Mouse (Mus musculus) gastrocnemius, postnatal 4 days (tissue): ENCODE data around the gene Rwdd3. TPM values are rescaled to one million over a fixed set of nuclear protein-coding genes. Genes with fewer than 3 reads are reported as not detected.

ENCODE experiments used
- DNase-seq, 2 experiments: peaks; one replicate each; pipeline ENCODE4 v3.0.0; 2021 to 2022; ENCODE audit warnings: low spot score in 2 of 2, mixed read lengths in 2 of 2
- total RNA-seq, 2 experiments: library from RNA; stranded (reverse); gene quantifications; 2 replicates each; pipeline ENCODE4 v1.2.3; 2021

Rwdd3 gene
- total RNA-seq, 2 experiments from 2014 or later, result 4.5 to 5.5 TPM

DNA sequence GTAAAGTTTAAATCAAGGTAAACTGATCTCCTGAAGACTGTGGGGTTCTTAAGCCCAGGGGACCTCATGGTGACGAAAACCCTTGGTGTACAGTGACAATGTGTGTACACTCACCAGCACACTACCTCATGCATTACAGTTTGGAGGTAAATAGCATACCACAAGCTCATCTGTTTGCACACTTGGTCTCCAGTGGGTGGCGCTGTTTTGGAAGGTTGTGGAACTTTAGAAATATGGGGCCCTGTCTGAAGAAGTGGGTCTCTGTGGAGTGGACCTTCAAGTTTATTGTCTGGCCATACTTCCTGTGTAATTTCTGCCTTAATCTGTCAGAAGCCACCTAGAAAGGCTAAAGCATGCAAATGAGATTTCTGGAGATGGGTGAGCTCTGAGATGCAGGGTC lies 9.8 kb downstream of the Rwdd3 start:
- DNase-seq, result no peak

DNA sequence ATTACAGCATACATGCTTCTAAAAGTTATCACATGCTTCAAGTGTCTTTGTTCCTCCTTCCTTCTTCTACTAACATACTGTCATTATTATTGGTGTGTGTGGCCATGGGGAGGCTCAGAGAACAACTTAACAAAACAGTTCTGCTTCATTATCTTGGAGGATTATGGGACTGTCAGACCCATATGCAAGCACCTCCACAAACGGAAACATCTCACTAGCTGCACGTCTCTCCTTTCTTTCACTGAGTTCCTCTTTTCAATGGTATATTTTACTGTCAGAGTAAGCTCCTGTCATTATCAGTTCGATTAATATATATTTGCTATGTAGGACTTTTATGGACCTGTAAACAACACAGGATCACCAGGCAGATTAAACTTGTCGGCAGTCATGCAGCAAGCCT lies 11.1 kb downstream of the Rwdd3 start:
- DNase-seq, result no peak

DNA sequence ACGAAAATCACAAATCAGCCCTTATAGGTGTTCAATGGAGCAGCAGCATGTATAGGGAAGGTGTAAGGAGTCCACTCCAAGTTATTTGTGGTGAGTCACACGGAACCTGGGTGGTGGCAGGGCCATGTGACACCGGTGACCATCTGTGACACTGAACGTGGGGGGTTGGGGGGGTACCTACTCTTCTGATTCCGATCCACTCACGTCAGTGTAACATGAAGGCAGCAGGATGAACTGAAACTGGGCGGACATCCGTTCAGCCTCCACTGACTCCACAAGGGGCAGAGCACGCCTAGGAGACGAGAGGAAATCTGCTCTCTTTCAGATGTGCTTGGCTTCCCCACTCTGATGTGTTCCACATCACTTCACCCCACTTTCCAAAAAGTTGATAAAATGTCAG lies 11.9 kb downstream of the Rwdd3 start:
- no peak for DNase-seq

DNA sequence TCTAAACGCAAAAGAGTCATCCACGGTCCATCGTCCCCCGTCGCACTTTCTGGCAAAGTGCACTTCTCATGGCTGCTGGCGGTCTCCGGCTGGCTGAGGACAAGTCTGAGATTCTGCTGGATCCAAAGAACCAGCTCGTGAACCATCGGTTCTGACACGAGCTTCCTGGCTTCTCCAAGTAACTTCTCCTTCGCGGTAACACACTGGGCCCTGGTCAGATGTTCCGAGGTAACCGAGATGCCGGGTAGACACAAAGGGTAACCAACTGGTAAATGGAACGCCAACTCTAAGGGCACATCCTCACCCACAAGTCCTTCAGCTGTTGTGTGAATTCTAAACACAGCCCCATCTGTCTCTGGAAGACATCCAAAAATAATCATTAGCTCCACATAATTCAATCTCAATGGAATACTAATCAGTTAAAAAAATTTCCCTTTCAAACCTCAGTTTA lies 12.6 kb downstream of the Rwdd3 start:
- DNase-seq, result no peak

DNA sequence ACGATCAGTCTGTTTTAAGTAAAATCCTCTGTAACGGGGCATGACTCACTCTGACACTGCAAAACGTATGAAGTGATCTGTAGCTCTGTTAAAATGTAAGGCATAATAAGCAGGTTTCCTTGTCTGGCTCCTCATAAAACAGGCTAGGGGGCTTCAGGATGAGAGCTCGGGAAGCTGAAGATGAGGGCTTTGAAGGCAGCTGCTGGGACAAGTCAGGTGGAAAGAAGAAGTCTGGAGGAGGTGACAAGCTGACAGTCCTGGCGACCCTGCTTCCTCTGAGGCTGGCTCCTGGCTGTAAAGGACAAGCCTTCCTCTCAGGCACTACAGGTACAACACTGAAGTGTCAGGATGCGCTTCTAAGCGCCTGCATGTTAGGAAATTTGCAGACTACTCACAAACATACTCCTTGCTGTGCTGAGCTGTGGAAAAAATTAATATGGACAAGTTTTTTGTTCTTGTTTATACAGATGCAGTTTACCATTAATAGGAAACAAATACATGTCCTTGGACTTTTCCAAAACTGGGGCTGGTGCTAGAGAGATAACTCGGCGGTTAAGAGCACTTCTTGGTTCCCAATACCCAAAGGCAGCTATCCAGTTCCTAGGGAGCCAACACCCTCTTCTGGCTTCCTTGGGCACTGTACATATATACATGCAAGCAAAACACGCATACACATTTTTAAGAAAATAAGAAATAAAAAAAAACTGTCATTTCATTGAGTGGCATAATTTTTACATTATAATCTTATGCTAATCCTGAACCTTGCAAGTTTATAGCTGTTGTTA lies 13.8 kb downstream of the Rwdd3 start:
- no peak for DNase-seq

DNA sequence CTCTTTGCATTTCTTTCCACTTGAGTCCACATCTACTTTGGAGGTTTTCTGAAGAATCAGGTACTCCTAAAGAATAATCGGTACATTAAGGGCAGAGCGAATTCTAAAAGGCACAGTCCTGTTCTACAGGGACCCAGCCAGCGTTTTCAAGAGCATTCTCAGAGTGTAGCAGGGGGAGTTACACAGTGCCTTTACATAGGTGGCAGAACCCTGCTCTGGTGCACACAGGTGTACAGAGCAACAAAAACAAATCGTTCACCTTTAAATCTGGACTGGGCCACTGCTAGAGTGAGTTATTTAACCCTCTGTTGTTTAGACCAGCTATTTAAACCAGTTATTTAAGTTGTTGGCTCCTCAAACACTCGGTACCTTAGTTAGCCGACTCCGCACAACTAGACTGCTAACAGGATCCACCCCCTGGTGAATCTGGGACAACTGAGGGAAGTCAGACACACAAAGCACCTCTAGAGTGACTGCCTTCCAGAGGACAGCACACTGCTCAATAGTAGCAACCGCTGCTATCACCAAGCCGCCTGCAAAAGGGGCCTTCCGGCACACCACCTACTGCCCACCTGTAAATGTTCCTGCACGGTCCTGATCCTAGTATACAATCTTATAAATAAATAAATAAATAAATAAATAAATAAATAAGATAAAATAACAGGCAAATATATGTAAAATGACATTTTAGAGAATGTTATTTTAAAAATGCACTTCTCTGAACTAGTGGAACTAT lies 14.9 kb downstream of the Rwdd3 start:
- no peak for DNase-seq

DNA sequence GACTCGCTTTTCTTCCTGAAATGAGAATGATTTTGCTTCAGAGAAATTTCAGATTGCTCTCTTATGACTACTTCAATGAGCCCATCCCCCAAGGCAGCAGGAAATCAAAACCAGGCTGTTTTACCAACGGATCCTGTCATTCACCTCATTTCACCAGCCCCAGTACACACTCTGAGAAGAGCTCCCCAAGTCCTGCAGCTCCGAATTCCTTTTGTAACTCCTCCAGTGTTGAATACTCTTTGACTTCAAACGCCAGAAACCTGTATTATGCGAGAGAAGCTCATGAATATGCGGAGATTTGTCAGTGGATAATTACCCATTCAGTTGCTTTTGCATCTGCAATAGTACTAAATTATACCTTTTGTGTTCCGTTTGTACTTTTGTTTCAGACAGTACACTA lies 15.5 kb downstream of the Rwdd3 start:
- no peak for DNase-seq

DNA sequence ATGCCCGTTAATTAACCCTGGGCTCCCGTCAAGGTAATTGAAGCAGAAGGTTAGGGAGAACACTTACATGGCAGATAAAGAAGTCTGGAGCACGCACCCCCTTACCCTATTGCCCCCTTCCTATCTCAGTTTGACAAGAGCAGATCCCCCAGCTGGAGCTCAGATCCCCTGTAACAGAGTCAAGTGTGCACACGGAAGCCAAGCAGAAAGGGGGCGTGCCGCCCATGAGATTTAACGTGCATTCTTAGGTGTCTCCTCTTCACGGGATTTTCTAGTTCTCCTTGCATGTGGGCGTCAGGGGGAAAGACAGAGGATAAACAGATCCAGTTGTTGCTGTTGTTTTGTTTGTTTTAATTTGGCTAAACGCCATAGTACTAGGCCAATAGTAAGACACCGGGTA lies 37.6 kb downstream of the Rwdd3 start:
- no peak for DNase-seq

DNA sequence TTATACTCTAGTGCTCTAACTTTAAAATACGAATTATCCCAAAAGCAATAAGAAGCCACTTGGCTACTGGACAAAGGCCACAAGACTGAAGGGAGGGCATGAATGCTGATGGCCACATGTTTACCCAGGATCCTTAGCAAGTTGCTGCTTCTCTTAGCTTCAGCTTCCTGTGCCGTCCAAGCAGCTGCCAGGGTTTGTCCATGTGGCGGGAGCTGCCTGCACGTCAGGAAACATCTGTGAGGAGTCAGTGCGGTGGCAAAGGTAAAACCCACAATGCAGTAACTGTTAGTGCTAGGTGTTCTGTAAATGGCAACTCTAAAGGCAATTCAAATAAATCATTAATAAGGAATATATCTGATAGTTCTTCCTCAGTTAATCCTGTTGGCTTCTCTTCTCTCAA lies 38.5 kb downstream of the Rwdd3 start:
- no peak for DNase-seq

DNA sequence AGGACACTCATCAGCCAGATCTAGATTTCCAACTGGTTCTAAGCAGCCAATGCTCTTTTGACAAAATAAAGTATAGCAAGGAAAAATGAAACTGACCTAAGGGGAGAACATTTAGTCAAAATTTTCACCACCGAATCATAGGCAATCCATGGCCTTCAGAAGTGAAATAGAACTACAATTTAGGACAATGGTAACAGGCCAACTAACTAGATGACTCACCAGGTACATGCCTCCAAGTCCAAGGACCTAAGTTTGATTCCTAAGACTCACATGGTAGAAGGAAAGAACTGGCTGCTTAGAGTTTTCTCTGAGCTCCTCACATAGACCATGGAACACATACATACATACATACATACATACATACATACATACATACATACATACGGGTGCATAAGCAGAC lies 44.3 kb downstream of the Rwdd3 start:
- no peak for DNase-seq

DNA sequence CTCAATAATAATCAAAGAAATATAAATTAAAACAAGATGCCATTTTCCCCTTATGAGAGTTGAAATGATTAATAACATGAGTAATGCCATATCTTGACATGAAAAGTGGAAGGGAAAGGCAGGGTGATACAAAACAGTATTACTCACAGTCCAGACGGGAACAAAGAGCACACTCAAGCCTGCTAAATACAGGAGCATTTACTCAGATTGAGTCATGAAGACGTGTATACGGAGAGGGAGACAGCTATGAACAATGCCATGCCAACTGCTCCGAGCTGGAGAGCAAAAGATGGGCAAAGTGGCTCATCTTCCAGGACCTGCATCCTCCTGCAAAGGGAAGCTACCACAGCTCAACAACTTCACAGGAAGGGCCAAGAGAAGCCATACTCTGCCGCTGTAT lies 45.0 kb downstream of the Rwdd3 start:
- no peak for DNase-seq

DNA sequence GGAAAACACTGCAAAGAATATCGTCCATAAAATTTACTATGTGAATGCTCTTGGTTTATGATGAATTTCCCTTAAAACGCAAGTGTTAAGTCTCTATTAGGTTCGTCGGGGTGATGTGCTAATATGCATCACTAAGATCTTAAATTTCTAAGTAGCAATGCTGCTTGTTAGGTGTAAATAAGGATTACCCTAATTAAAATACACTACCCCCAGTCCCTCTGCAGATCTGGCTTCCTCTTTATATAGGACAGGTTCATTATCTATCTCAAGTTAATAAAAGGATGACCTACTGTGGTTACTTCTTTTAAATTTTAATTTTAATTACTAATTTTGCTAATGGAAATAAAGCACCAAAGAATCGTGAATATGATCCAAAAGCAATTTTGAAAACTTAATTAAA lies 50.4 kb downstream of the Rwdd3 start:
- no peak for DNase-seq

DNA sequence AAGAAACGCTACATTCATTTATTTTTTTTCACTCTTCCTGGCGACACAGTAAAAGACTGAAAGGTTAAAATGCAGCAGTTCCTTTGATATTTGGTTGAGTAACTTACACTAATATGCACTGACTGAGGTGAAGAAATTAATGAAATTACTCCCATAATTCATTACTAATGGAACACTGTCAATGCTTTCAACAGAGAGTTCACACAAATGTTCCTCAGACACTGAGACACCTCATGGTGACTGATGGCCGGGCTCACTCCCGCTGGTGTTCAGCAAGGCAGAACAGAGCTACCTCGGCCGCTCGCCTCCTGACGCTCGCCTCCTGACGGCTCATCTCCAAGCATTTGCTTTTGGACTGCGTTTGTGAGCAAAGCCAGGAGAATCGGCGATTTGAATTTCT lies 54.9 kb downstream of the Rwdd3 start:
- DNase-seq, result no peak

DNA sequence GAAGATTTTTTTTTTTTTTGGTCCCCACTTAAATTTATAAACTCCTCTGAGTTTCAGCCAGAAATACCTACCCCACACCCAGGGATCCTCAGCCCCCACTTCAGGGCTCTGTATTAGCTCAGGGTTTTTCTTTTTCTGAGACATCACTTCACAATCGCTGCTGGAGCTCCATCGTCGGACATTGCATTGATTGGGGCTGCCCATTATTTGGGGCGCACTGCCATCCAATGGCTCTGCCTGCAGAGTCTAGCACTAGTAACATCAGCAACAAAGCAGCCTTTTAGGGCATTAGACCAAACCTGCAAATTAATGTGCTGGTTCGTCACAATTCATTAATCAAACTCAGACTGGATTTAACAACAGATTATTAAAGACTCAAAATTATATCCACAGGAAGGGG lies 55.4 kb downstream of the Rwdd3 start:
- DNase-seq, result no peak

DNA sequence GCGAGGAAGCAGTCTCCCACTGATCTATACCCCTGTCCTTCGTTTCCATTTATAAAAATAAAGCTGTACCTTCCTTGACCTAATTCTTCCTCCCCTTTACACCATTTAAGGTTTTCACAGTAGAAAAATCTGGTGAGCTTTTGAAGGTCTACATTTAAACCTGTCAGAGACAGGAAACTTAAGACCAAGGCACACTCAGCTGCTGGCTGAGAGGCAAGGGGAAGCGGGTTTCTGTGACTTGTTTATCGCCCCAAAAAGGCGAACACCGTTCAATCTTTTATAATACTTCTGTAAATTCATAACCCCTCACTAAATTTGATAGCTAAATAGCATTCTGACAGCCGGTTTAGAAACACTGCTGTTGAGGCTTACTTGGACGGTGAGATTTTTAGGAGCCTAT lies 60.4 kb downstream of the Rwdd3 start:
- DNase-seq, result no peak

DNA sequence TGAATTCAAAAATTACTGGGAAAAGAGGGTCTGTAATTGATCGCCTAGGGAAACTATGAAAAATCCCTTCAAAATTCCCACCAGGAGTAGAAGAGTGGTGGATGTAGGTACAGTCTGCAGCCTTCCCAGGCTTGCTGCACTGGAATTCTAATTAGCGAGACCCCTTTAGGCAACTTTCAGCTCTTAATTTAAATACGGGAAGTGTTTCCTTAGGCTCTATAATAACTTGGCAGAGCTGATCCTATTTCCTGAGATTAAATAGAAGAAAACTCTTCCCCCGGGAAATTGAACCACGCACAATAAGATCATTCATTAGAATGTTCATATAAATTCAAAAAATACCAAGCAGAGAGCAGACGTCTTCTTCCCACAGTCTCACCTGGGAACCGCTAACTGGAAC lies 61.1 kb downstream of the Rwdd3 start:
- no peak for DNase-seq

DNA sequence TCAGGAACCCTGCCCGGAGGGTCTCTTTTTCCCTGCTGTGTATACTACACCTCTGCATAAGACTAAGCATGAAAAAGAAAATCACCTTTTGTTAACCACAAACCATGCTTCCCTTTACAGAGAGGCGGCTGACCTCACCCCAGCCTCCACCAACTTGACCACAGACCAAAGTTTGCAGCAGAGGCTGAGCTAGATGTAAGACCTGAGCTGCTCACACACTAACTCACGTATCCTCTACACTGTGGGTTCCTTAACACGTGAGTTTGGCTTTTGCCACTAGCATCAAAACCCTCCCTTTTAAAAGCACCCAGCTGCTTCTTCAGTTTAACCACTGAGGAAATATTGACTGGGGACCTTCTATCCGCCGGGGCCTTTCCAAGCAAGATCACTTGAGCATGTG lies 64.0 kb downstream of the Rwdd3 start:
- DNase-seq, result no peak

DNA sequence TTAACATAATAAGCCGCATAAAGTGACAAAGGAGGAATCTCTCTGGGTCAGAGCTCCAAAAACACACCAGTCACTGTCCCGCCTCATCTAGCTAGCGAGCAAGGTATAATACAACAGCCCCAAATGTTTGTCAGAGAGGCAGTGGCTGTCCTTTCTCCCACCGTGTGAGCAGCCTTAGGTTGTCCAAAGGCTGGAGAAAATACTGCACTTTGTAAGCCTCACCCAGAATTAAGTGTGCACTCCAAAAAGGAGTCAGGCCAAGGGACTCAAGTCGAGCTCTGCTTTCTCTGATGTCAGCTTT lies 66.1 kb downstream of the Rwdd3 start:
- DNase-seq, result no peak

Other genes starting within 250 kb of the Rwdd3 start
- gene Tmem56, start 111.4 kb upstream of the Rwdd3 start, total RNA-seq, result 1 to 10 TPM; 3.0 to 5.4 TPM
- gene Alg14, start 120.1 kb upstream of the Rwdd3 start, total RNA-seq, result 10 to 100 TPM; 10.7 to 14.0 TPM